Mouse (Mus musculus) erythroblast, embryonic 14.5 days (primary cell): ENCODE measurements around the gene Ybx3. TPM values are rescaled to one million over a fixed set of nuclear protein-coding genes. Genes with fewer than 3 reads are reported as not detected.

Experiments
- H3K27me3 ChIP-seq: 2 replicates; pipeline ENCODE4 v1.6.1; 2012; ENCODE audit warnings: inconsistent platforms; ENCODE audit not compliant: control insufficient read depth
- H3K36me3 ChIP-seq: 2 replicates; pipeline ENCODE4 v1.6.1; 2012; ENCODE audit warnings: mild to moderate bottlenecking, inconsistent platforms; ENCODE audit not compliant: control insufficient read depth
- H3K4me1 ChIP-seq: 2 replicates; pipeline ENCODE4 v1.6.1; 2012; ENCODE audit warnings: inconsistent platforms; ENCODE audit not compliant: control insufficient read depth
- H3K4me3 ChIP-seq: replicated peaks from 2 replicates; pipeline ENCODE3; 2012; ENCODE audit warnings: moderate library complexity, mild to moderate bottlenecking, inconsistent platforms
- H3K9me3 ChIP-seq: 2 replicates; pipeline ENCODE4 v1.6.1; 2012; ENCODE audit warnings: low read length, inconsistent platforms, mixed read lengths; ENCODE audit not compliant: control insufficient read depth
- GATA1 ChIP-seq: IDR thresholded peaks from 2 replicates; pipeline ENCODE4 v1.6.1; 2012; ENCODE audit warnings: low read length, inconsistent platforms, mixed read lengths
- TAL1 ChIP-seq: IDR thresholded peaks from 3 replicates; pipeline ENCODE4 v1.6.1; 2012; ENCODE audit warnings: low read length, inconsistent platforms, mixed read lengths
- polyA plus RNA-seq: library from polyadenylated mRNA; stranded (reverse); fragments of >175 nt; gene quantifications from 2 replicates; pipeline ENCODE4 v1.2.3, GENCODE M21; 2012

Gene Ybx3
- polyA plus RNA-seq, 1 experiment = 393 TPM

DNA sequence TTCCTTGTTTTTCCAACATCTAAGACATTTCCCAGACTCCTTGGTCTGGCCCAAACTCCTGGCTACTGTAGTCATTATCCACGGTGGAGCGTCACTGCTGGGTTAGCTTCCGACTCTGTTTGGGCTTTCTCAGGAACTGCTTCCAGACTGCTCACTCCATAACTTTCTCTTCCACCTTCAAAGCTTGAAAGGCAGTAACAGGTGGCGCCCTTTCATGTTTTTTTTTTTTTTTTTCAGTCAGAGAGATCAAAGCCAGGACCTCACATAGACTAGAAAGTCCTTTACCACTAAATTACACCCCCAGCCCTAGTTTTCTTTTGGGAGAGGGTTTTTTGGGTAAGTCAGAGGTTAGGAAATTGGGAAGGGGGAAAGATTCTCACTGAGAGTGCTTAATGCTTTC lies 33.4 kb downstream of the Ybx3 start:
- Histone ChIP-seq H3K4me1 (peaks cover 15% of the 10 kb centered on the region), H3K9me3 (no peaks in the 10 kb centered on the region), H3K27me3 (peaks cover 44% of the 10 kb centered on the region), H3K4me3 (no peak overlapping the region), H3K36me3 (peaks cover 3% of the 10 kb centered on the region)
- no peak for TF ChIP-seq TAL1
- no peak for TF ChIP-seq GATA1

DNA sequence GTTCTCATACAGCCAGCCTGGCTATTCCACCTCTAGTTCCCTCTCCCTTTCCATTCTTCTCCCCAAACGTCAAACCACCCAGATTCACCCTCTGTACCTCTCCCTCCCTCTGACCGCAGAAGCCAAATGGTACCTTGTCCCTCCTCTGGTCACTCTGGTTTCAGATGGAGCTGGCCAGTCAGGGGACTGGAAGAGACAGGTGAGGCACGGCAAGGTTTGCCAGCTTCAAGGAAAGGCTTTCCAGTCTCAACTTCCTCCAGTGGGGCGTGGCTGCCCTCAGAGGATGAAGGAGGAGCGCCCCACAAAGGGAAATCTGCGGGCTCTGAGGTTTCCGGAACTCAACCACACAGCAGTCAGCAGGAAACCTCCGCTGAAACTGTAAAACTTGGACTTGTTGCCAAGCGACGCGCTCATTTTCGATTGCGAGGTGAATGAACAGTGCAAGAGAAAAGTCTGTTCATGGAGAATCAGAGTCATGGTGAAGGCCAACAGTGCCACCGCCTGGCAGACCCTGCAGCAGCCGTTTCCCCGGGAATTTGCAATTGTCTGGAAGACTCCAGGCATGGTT lies 34.8 kb downstream of the Ybx3 start, which contains the start of gene Styk1:
Gene Styk1, minus strand, starts transcription at position 246 of the 568 bp plus-strand sequence.
- no peak for TF ChIP-seq TAL1
- no peak for TF ChIP-seq GATA1
- Histone ChIP-seq H3K36me3 (no peaks in the 10 kb centered on the region), H3K27me3 (peaks cover 44% of the 10 kb centered on the region), H3K4me1 (peaks cover 4% of the 10 kb centered on the region; the same call in 1 of the 2 replicates), H3K9me3 (no peaks in the 10 kb centered on the region), H3K4me3 (no peak within 1 kb of the TSS)

DNA sequence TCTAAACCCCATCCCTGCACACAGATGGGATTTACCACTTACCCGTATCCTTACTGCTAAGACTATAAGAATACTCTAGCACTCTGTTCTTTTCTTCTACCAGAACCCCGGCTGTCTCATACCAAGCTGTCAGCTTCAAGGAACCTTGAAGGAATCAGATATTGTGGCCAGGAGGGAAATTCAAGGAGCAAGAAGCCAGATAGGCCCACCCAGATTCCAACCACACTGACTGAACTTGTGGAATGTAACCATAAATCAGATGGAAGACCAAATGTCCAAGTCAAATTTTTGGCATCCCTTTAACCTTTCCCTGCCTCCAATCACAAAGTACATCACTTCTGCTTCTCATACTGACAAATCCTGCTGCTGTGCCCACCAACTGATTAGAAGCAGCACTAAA lies 41.2 kb downstream of the Ybx3 start:
- Histone ChIP-seq H3K9me3 (no peaks in the 10 kb centered on the region; the same call in 1 of the 2 replicates), H3K4me3 (no peak overlapping the region), H3K27me3 (no peaks in the 10 kb centered on the region; the same call in 1 of the 2 replicates), H3K36me3 (no peaks in the 10 kb centered on the region), H3K4me1 (no peaks in the 10 kb centered on the region)
- TF ChIP-seq TAL1 (no peak), GATA1 (no peak)

DNA sequence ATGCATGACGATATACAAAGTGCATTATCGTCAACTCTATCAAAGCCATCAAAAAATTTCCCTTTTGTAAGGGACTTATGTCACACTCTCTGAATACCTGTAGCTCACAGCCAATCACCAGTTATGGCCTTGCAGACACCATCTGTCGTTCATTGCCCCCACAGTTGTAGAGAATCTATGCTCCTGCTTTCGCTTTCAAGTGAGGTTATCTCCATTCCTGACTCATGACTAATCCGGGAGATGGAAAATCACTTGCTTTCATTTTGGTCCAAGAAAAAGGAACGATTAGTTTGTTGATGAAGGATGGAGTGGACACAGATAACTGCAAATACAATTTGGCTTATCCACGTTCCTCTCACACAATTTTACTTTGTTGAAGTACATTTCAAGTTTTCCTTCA lies 43.9 kb downstream of the Ybx3 start:
- no peaks in the 10 kb centered on the region for H3K4me1 ChIP-seq
- no peak overlapping the region for H3K4me3 ChIP-seq
- no peaks in the 10 kb centered on the region; the same call in 1 of the 2 replicates for H3K9me3 ChIP-seq
- TF ChIP-seq TAL1 (no peak), GATA1 (no peak)
- no peaks in the 10 kb centered on the region for H3K36me3 ChIP-seq
- H3K27me3 ChIP-seq = no peaks in the 10 kb centered on the region

DNA sequence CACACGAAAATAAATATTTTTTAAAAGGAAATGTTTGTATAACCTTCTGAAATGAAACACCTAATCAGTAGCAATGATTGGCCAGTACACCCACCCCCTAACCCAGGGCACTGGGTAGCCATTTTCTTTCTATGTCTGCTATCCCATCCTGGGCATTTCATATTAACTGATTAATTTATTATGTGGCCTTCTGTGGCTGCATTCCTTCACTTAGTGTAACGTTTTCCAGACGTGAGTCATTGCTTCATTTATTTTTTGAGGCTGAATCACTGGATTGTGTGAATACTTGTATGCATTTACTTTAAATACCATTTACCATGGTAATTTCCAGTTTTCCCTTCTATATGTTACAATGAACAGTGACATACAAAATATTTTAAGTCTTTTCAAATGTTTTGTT lies 48.2 kb downstream of the Ybx3 start:
- Histone ChIP-seq H3K4me3 (no peak overlapping the region), H3K9me3 (no peaks in the 10 kb centered on the region; the same call in 1 of the 2 replicates), H3K27me3 (no peaks in the 10 kb centered on the region), H3K4me1 (no peaks in the 10 kb centered on the region), H3K36me3 (no peaks in the 10 kb centered on the region)
- TF ChIP-seq GATA1 (no peak), TAL1 (no peak)

DNA sequence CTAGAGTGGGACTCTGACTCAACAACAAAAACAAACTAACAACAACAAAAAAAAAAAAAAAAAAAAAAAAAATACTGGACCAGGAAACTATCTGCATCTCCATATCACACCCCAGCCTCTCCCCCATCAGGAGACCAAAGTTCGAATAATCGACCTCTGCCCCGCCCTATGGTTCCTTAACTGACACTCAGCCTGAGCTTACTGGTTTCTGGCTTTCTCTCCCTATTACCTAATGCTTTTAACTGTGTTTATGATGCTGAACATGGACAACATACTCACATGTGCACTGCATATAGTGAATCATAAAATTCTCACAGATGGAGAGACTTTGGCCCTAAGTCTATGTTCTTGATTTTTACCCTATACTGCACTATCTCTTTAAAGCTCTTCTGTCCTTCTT lies 49.0 kb downstream of the Ybx3 start:
- no peaks in the 10 kb centered on the region for H3K4me1 ChIP-seq
- H3K27me3 ChIP-seq = no peaks in the 10 kb centered on the region
- no peak overlapping the region for H3K4me3 ChIP-seq
- H3K36me3 ChIP-seq = no peaks in the 10 kb centered on the region
- H3K9me3 ChIP-seq = no peaks in the 10 kb centered on the region; the same call in 1 of the 2 replicates
- TF ChIP-seq TAL1 (no peak), GATA1 (no peak)

DNA sequence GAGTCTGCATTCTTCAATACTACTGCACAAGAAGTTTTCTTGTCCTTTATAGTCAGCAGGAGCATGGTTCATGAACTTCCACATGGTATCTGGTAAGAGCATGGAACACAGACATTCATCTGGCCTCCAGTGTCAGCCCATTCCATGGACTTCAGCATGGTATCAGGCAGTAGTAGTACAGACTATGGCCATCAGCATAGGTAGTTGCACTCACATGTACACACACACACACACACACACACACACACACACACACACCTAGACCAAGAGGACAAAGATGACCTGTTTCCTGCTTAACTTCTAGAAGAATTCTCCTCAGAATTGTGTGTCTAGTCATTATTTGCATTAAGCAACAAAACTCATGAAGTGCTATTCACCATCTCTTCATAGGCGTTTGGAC lies 49.5 kb downstream of the Ybx3 start:
- Histone ChIP-seq H3K4me1 (no peaks in the 10 kb centered on the region), H3K36me3 (no peaks in the 10 kb centered on the region), H3K4me3 (no peak overlapping the region), H3K27me3 (no peaks in the 10 kb centered on the region), H3K9me3 (no peaks in the 10 kb centered on the region; the same call in 1 of the 2 replicates)
- TF ChIP-seq TAL1 = no peak
- TF ChIP-seq GATA1 = no peak

DNA sequence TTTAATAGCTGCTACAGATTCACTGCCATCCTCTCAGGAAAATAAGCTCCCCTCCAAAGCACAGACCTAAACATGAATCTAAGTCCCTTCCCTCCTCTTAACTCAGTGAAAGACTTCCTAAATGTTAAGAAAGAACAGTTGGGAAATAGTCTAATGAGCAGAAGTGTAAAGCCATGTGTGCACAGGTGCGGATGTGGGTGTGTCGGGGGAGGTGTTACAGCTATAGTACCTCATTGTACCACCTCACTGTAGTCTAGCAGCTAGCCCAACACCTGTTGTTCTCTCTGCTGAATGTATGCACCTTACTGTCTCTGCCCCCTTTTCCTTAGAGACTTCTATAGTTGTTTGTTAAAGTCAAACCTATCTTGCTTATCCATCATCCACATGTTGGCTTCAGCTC lies 61.2 kb downstream of the Ybx3 start:
- Histone ChIP-seq H3K36me3 (no peaks in the 10 kb centered on the region), H3K4me1 (no peaks in the 10 kb centered on the region), H3K9me3 (no peaks in the 10 kb centered on the region), H3K27me3 (no peaks in the 10 kb centered on the region), H3K4me3 (no peak overlapping the region)
- no peak for TF ChIP-seq GATA1
- TF ChIP-seq TAL1 = no peak

DNA sequence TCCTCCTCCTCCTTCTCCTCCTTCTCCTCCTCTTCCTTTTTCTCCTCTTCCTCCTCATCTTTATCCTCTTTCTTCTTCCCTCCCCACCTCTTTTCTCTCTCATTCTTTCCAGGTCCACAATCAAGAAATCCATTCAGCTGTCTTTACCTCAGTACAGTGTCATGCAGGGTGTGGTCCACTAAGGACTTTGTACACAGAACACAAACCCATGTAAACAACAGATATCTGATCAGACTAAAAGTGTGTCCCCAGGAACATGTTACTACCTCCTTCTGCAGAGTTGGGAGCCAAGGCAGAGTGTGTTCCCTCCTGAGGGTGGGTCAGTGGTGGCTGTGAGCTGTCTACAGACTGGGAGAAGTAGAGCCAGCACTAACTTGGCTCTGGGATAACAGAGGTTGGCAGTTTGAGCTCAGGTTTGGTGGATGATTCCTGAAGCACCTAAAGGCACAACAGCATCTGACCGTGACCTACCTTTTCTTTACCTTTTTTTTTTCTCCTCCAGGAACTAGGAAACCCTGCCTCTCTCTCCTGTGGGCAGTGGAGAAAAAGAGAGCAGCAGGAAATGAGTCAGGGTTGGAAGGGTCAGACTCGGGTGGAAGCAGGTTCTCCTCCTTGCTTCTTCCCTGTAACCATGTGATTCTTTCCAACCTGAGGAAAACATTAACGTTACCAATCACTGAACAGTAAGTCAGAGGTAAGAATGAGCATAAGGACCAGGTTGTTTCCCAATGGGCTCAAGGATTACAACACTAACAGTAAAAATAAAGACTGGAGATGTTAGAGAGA lies 66.2 kb downstream of the Ybx3 start:
- Histone ChIP-seq H3K36me3 (no peaks in the 10 kb centered on the region), H3K27me3 (no peaks in the 10 kb centered on the region), H3K9me3 (no peaks in the 10 kb centered on the region), H3K4me3 (no peak overlapping the region), H3K4me1 (no peaks in the 10 kb centered on the region)
- TF ChIP-seq GATA1 (no peak), TAL1 (no peak)
